Mouse (Mus musculus) C2C12 (cell line): ENCODE data around the gene Alox12b. TPM values are rescaled to one million over a fixed set of nuclear protein-coding genes. Genes with fewer than 3 reads are reported as not detected.

ENCODE experiments used
- H3K27me3 ChIP-seq: one replicate; pipeline ENCODE4 v1.6.1; 2011; ENCODE audit not compliant: control insufficient read depth, insufficient read depth, insufficient read length
- H3K36me3 ChIP-seq: one replicate; pipeline ENCODE4 v1.6.1; 2011; ENCODE audit not compliant: control insufficient read depth, insufficient read depth
- H3K4me3 ChIP-seq: one replicate; pipeline ENCODE4 v1.5.1; 2011; ENCODE audit warnings: mild to moderate bottlenecking, control low read depth; ENCODE audit not compliant: poor library complexity, insufficient read depth, severe bottlenecking
- H3K79me2 ChIP-seq: one replicate; pipeline ENCODE4 v1.6.1; 2011; ENCODE audit not compliant: control insufficient read depth, insufficient read depth
- H3K79me3 ChIP-seq: one replicate; pipeline ENCODE4 v1.6.1; 2011; ENCODE audit warnings: low read depth, control low read depth
- H3ac ChIP-seq: one replicate; pipeline ENCODE3; 2011; ENCODE audit warnings: low read depth; ENCODE audit not compliant: control insufficient read depth, insufficient read length
- CEBPB ChIP-seq: IDR thresholded peaks from one replicate; pipeline ENCODE4 v1.6.1; 2011; ENCODE audit warnings: low read depth, mild to moderate bottlenecking, control low read depth, moderate library complexity
- CTCF ChIP-seq: IDR thresholded peaks from one replicate; pipeline ENCODE4 v1.5.1; 2011; ENCODE audit not compliant: control insufficient read depth, insufficient read depth, insufficient read length
- FOSL1 ChIP-seq: IDR thresholded peaks from one replicate; pipeline ENCODE4 v1.8.0; 2011; ENCODE audit warnings: mild to moderate bottlenecking, low read length; ENCODE audit not compliant: poor library complexity, insufficient read depth, severe bottlenecking
- MAX ChIP-seq: IDR thresholded peaks from one replicate; pipeline ENCODE4 v1.6.1; 2011; ENCODE audit warnings: mild to moderate bottlenecking, control low read depth
- MYOD1 ChIP-seq: IDR thresholded peaks from one replicate; pipeline ENCODE4 v1.6.1; 2011; ENCODE audit warnings: low read depth; ENCODE audit not compliant: control insufficient read depth, insufficient read length
- MYOG ChIP-seq: IDR thresholded peaks from one replicate; pipeline ENCODE4 v1.6.1; 2011; ENCODE audit not compliant: control insufficient read depth, insufficient read length; ENCODE audit errors: extremely low read depth
- USF1 ChIP-seq: IDR thresholded peaks from one replicate; pipeline ENCODE4 v1.6.1; 2011; ENCODE audit warnings: low read depth, mild to moderate bottlenecking, control low read depth, moderate library complexity
- polyA plus RNA-seq: library from polyadenylated mRNA; unstranded; fragments of >200 nt; fragmentation: generic; extraction: Trizol; gene quantifications from one replicate; pipeline ENCODE4 v1.2.1, GENCODE M21; 2012; ENCODE audit warnings: missing spikeins

Gene Alox12b
- polyA plus RNA-seq, 1 experiment, result not detected

GRCm38 (mm10) chr11:69111051-69111810 lies 45.6 kb upstream of the Alox12b start:
- H3K79me2 ChIP-seq, result no peaks in the 10 kb centered on the region
- no peak for TF ChIP-seq MYOG
- H3K79me3 ChIP-seq, result no peaks in the 10 kb centered on the region
- H3K4me3 ChIP-seq, result no peak overlapping the region
- H3ac ChIP-seq, result no peak overlapping the region
- H3K36me3 ChIP-seq, result peaks cover 10% of the 10 kb centered on the region
- H3K27me3 ChIP-seq, result no peaks in the 10 kb centered on the region

DNA sequence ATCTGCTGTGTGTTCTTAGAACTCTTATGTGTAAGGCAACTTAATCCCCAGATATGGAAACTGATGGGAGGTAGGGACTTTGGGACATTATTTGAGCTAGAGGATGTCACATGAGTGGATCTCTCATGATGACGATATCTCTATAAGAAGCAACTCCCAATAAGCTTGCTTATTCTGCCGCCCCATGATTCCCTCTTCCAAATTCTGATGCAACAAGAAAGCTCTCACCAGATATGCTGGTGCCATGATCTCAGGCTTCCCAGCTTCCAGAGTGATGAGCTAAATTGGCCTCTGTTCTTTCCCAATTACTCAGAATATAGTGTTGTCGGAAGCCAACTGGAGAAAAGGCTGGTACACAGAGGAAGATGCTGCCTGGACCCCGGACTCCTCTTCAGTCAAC lies 44.9 kb upstream of the Alox12b start:
- H3ac ChIP-seq, result no peak overlapping the region
- no peaks in the 10 kb centered on the region for H3K79me3 ChIP-seq
- no peaks in the 10 kb centered on the region for H3K27me3 ChIP-seq
- H3K79me2 ChIP-seq, result no peaks in the 10 kb centered on the region
- H3K36me3 ChIP-seq, result peaks cover 8% of the 10 kb centered on the region
- H3K4me3 ChIP-seq, result no peak overlapping the region
- TF ChIP-seq MYOD1 (no peak), CEBPB (peak; percentile 1), USF1 (no peak), CTCF (no peak)

- Histone ChIP-seq H3ac (no peak overlapping the region), H3K27me3 (no peaks in the 10 kb centered on the region), H3K79me3 (no peaks in the 10 kb centered on the region), H3K79me2 (no peaks in the 10 kb centered on the region), H3K4me3 (no peak overlapping the region), H3K36me3 (peaks cover 5% of the 10 kb centered on the region)
- TF ChIP-seq CTCF (no peak), MAX (no peak), MYOG (no peak), FOSL1 (no peak), CEBPB (no peak), MYOD1 (no peak), USF1 (no peak)
Measured at GRCm38 (mm10) chr11:69114018-69114417, 42.8 kb upstream of the Alox12b start.

- Histone ChIP-seq H3K36me3 (no peaks in the 10 kb centered on the region), H3K27me3 (no peaks in the 10 kb centered on the region), H3K79me2 (no peaks in the 10 kb centered on the region), H3K4me3 (no peak overlapping the region), H3ac (no peak overlapping the region), H3K79me3 (no peaks in the 10 kb centered on the region)
- TF ChIP-seq MAX (no peak), CEBPB (no peak)
Measured at GRCm38 (mm10) chr11:69114621-69115020, 42.2 kb upstream of the Alox12b start.

GRCm38 (mm10) chr11:69116843-69117242 lies 39.9 kb upstream of the Alox12b start:
- Histone ChIP-seq H3K36me3 (no peaks in the 10 kb centered on the region), H3K4me3 (no peak overlapping the region), H3ac (no peak overlapping the region), H3K27me3 (no peaks in the 10 kb centered on the region), H3K79me3 (no peaks in the 10 kb centered on the region), H3K79me2 (no peaks in the 10 kb centered on the region)
- no peak for TF ChIP-seq MYOD1
- TF ChIP-seq FOSL1, result no peak
- TF ChIP-seq MAX, result no peak
- TF ChIP-seq CEBPB, result no peak
- TF ChIP-seq USF1, result no peak
- no peak for TF ChIP-seq MYOG
- no peak for TF ChIP-seq CTCF

GRCm38 (mm10) chr11:69117737-69118695 lies 38.8 kb upstream of the Alox12b start:
- H3K36me3 ChIP-seq, result no peaks in the 10 kb centered on the region
- no peaks in the 10 kb centered on the region for H3K79me3 ChIP-seq
- H3K4me3 ChIP-seq, result peak overlapping the region; percentile 48
- no peaks in the 10 kb centered on the region for H3K27me3 ChIP-seq
- H3ac ChIP-seq, result peak overlapping the region; percentile 41
- no peaks in the 10 kb centered on the region for H3K79me2 ChIP-seq
- TF ChIP-seq FOSL1, result no peak
- no peak for TF ChIP-seq CTCF
- TF ChIP-seq MAX, result no peak
- TF ChIP-seq CEBPB, result no peak
- no peak for TF ChIP-seq MYOD1
- no peak for TF ChIP-seq USF1
- no peak for TF ChIP-seq MYOG
